Mouse (Mus musculus): ENCODE results near the gene Smco3. TPM values are rescaled to one million over a fixed set of nuclear protein-coding genes. Genes with fewer than 3 reads are reported as not detected.

Gene Smco3
- polyA plus RNA-seq, 1 experiment from 2014 or later: 1.1 TPM

DNA sequence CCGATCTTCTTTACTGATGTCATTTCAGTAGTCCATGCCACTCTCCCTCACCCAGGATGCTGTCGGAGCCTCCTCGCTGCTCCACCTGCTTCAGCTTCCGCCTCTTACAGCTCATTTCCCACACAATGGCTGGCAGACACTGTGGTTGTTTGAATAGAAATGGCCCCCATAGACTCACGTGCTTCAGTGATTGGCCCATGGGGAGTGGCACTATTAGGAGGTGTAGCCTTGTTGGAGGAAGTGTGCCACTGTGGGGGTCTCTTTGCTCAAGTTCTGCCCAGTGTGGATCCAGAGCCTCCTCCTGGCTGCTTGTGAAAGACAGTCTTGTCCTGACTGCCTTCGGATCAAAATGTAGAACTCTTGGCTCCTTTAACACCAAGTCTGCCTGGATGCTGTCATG lies 39.4 kb downstream of the Smco3 start:
- Histone ChIP-seq H3K27me3 (ENCODE audit: control insufficient read depth, insufficient read depth, low read length) (no peaks in the 10 kb centered on the region; the same call in 1 of the 2 replicates), H3K27ac (ENCODE audit: low read depth, low read length) (no peak overlapping the region), H3K9ac (ENCODE audit: low read depth, low read length) (no peak overlapping the region), H3K4me2 (replicated peaks; ENCODE audit: low read depth, low read length) (no peak overlapping the region), H3K4me3 (ENCODE audit: low read length) (no peak overlapping the region), H3K4me1 (ENCODE audit: control insufficient read depth, insufficient read depth, low read length) (peaks cover 6% of the 10 kb centered on the region; the same call in 1 of the 2 replicates), H3K36me3 (ENCODE audit: control insufficient read depth, insufficient read depth, low read length) (no peaks in the 10 kb centered on the region), H3K9me3 (ENCODE audit: control insufficient read depth, low read length) (no peaks in the 10 kb centered on the region)
- 45% methylated on average over 6 of the region's 6 CpGs for WGBS
- ATAC-seq (ENCODE audit: low FRiP score, low TSS enrichment): no peak; the same call in 1 of the 2 replicates

DNA sequence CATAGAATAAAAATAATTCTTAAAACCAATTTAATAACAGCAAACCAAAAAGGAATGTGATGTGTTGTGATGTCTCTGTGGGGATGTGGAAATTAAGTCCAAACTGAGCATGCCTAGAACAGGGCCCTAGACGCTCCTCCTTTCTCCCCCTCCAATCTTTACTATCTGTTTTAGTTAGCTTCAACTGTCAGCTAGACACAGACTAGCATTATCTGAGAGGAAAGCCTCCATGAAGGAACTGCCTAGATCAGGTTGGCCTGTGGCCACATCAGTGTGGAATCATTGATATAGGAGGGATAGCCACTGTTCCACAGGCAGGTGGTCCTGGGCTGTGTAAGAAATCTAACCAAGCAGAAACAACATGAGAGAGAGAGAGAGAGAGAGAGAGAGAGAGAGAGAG lies 40.1 kb downstream of the Smco3 start:
- H3K27ac ChIP-seq (ENCODE audit: low read depth, low read length): no peak overlapping the region
- no peak overlapping the region for H3K4me2 ChIP-seq (replicated peaks; ENCODE audit: low read depth, low read length)
- 44% methylated on average over 1 of the region's 1 CpGs for WGBS
- H3K36me3 ChIP-seq (ENCODE audit: control insufficient read depth, insufficient read depth, low read length): no peaks in the 10 kb centered on the region
- ATAC-seq (ENCODE audit: low FRiP score, low TSS enrichment): no peak
- H3K9ac ChIP-seq (ENCODE audit: low read depth, low read length): no peak overlapping the region
- no peak overlapping the region for H3K4me3 ChIP-seq (ENCODE audit: low read length)
- no peaks in the 10 kb centered on the region; the same call in 1 of the 2 replicates for H3K27me3 ChIP-seq (ENCODE audit: control insufficient read depth, insufficient read depth, low read length)
- peaks cover 6% of the 10 kb centered on the region; the same call in 1 of the 2 replicates for H3K4me1 ChIP-seq (ENCODE audit: control insufficient read depth, insufficient read depth, low read length)
- no peaks in the 10 kb centered on the region for H3K9me3 ChIP-seq (ENCODE audit: control insufficient read depth, low read length)

GRCm38 (mm10) chr6:136793831-136794525 lies 41.3 kb downstream of the Smco3 start:
- no peaks in the 10 kb centered on the region; the same call in 1 of the 2 replicates for H3K27me3 ChIP-seq (ENCODE audit: control insufficient read depth, insufficient read depth, low read length)
- no peak overlapping the region for H3K27ac ChIP-seq (ENCODE audit: low read depth, low read length)
- peak overlapping the region; percentile 40 for H3K4me3 ChIP-seq (ENCODE audit: low read length)
- H3K4me1 ChIP-seq (ENCODE audit: control insufficient read depth, insufficient read depth, low read length): peaks cover 6% of the 10 kb centered on the region; the same call in 1 of the 2 replicates
- H3K9me3 ChIP-seq (ENCODE audit: control insufficient read depth, low read length): no peaks in the 10 kb centered on the region
- peak overlapping the region; percentile 68 for H3K4me2 ChIP-seq (replicated peaks; ENCODE audit: low read depth, low read length)
- whole genome bisulfite sequencing: 1% methylated on average over 24 of the region's 24 CpGs
- no peaks in the 10 kb centered on the region for H3K36me3 ChIP-seq (ENCODE audit: control insufficient read depth, insufficient read depth, low read length)
- ATAC-seq (ENCODE audit: low FRiP score, low TSS enrichment): no peak; the same call in 1 of the 2 replicates
- peak overlapping the region; percentile 47; the same call in 1 of the 2 replicates for H3K9ac ChIP-seq (ENCODE audit: low read depth, low read length)

DNA sequence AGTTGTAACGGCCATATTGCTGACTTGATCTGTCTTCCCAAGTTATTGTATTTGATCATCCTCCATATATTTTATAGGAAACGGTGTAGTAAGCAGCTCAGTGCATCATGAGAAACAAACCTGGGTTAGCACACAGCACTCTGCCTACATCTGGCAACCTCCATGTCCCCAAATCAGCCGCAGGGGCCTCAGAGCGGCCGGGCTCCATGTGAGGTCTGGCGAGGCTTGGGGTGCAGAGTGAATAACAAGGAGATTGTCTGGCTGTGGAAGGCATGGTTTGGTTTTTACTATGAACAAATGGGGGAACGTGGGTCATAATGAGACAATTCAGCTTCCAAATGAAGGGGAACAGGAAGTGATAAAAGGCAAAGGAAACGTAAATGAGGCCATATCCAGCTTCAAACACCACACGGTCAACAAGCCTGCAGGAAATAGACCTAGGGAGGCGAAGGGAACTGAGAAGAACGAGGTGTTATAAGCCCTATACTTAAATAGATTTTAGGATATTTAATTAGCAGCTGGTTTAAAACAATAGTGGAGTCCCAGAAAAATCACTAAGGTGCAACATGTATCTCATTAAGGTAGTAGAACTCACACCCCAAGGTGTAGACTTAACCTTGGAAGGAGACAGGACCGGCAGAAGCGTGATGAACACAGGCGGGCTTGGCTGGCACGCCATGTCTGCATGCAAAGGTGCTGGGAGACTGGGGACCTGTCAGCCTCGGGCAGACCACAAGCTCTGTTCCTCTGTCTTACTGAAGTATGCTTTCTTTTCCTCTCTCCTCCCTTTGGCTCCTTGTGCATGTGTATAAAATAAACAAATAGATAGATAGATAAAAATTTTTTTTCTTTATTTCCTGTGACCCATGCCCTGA lies 42.1 kb downstream of the Smco3 start:
- Histone ChIP-seq H3K9me3 (ENCODE audit: control insufficient read depth, low read length) (no peaks in the 10 kb centered on the region), H3K27ac (ENCODE audit: low read depth, low read length) (no peak overlapping the region), H3K4me1 (ENCODE audit: control insufficient read depth, insufficient read depth, low read length) (peaks cover 6% of the 10 kb centered on the region; the same call in 1 of the 2 replicates), H3K9ac (ENCODE audit: low read depth, low read length) (0 out of 2 replicates have a peak overlapping the region, but pooled peaks have one; percentile 47), H3K27me3 (ENCODE audit: control insufficient read depth, insufficient read depth, low read length) (no peaks in the 10 kb centered on the region; the same call in 1 of the 2 replicates), H3K4me3 (ENCODE audit: low read length) (peak overlapping the region; percentile 40), H3K4me2 (replicated peaks; ENCODE audit: low read depth, low read length) (peak overlapping the region; percentile 68), H3K36me3 (ENCODE audit: control insufficient read depth, insufficient read depth, low read length) (no peaks in the 10 kb centered on the region)
- ATAC-seq (ENCODE audit: low FRiP score, low TSS enrichment): no peak
- WGBS: 18% methylated on average over 16 of the region's 16 CpGs

GRCm38 (mm10) chr6:136789391-136789971 lies 45.8 kb downstream of the Smco3 start:
- ATAC-seq (ENCODE audit: low FRiP score, low TSS enrichment): peak; percentile 69; the same call in 1 of the 2 replicates
- Histone ChIP-seq H3K36me3 (ENCODE audit: control insufficient read depth, insufficient read depth, low read length) (no peaks in the 10 kb centered on the region), H3K27me3 (ENCODE audit: control insufficient read depth, insufficient read depth, low read length) (no peaks in the 10 kb centered on the region; the same call in 1 of the 2 replicates), H3K9ac (ENCODE audit: low read depth, low read length) (no peak overlapping the region), H3K27ac (ENCODE audit: low read depth, low read length) (peak overlapping the region; percentile 24; the same call in 1 of the 2 replicates), H3K4me3 (ENCODE audit: low read length) (no peak overlapping the region), H3K4me1 (ENCODE audit: control insufficient read depth, insufficient read depth, low read length) (peaks cover 6% of the 10 kb centered on the region; the same call in 1 of the 2 replicates), H3K9me3 (ENCODE audit: control insufficient read depth, low read length) (no peaks in the 10 kb centered on the region), H3K4me2 (replicated peaks; ENCODE audit: low read depth, low read length) (no peak overlapping the region)
- 57% methylated on average over 5 of the region's 5 CpGs for WGBS

- H3K4me2 ChIP-seq (replicated peaks; ENCODE audit: low read depth, low read length): no peak overlapping the region
- H3K36me3 ChIP-seq (ENCODE audit: control insufficient read depth, insufficient read depth, low read length): no peaks in the 10 kb centered on the region
- no peak for ATAC-seq (ENCODE audit: low FRiP score, low TSS enrichment)
- no peak overlapping the region for H3K27ac ChIP-seq (ENCODE audit: low read depth, low read length)
- H3K4me1 ChIP-seq (ENCODE audit: control insufficient read depth, insufficient read depth, low read length): no peaks in the 10 kb centered on the region
- no peaks in the 10 kb centered on the region for H3K27me3 ChIP-seq (ENCODE audit: control insufficient read depth, insufficient read depth, low read length)
- 87% methylated on average over 9 of the region's 9 CpGs for WGBS
- no peak overlapping the region for H3K9ac ChIP-seq (ENCODE audit: low read depth, low read length)
- no peaks in the 10 kb centered on the region for H3K9me3 ChIP-seq (ENCODE audit: control insufficient read depth, low read length)
- H3K4me3 ChIP-seq (ENCODE audit: low read length): no peak overlapping the region
Measured at GRCm38 (mm10) chr6:136782761-136783160, 52.5 kb downstream of the Smco3 start.

- no peaks in the 10 kb centered on the region for H3K4me1 ChIP-seq (ENCODE audit: control insufficient read depth, insufficient read depth, low read length)
- WGBS: 92% methylated on average over 12 of the region's 12 CpGs
- no peak overlapping the region for H3K4me2 ChIP-seq (replicated peaks; ENCODE audit: low read depth, low read length)
- H3K9ac ChIP-seq (ENCODE audit: low read depth, low read length): no peak overlapping the region
- H3K27me3 ChIP-seq (ENCODE audit: control insufficient read depth, insufficient read depth, low read length): no peaks in the 10 kb centered on the region
- no peak for ATAC-seq (ENCODE audit: low FRiP score, low TSS enrichment)
- no peaks in the 10 kb centered on the region for H3K36me3 ChIP-seq (ENCODE audit: control insufficient read depth, insufficient read depth, low read length)
- H3K4me3 ChIP-seq (ENCODE audit: low read length): no peak overlapping the region
- H3K27ac ChIP-seq (ENCODE audit: low read depth, low read length): no peak overlapping the region
- H3K9me3 ChIP-seq (ENCODE audit: control insufficient read depth, low read length): no peaks in the 10 kb centered on the region
Measured at GRCm38 (mm10) chr6:136782146-136782545, 53.1 kb downstream of the Smco3 start.

GRCm38 (mm10) chr6:136781377-136781986 lies 53.8 kb downstream of the Smco3 start, which contains the start of gene Gucy2c:
Gucy2c (minus strand) TSS chr6:136781765.
- H3K9ac ChIP-seq (ENCODE audit: low read depth, low read length): no peak within 1 kb of the TSS
- no peak within 1 kb of the TSS for H3K4me3 ChIP-seq (ENCODE audit: low read length)
- no peaks in the 10 kb centered on the region for H3K4me1 ChIP-seq (ENCODE audit: control insufficient read depth, insufficient read depth, low read length)
- H3K4me2 ChIP-seq (replicated peaks; ENCODE audit: low read depth, low read length): no peak within 1 kb of the TSS
- H3K27me3 ChIP-seq (ENCODE audit: control insufficient read depth, insufficient read depth, low read length): no peaks in the 10 kb centered on the region
- no peak for ATAC-seq (ENCODE audit: low FRiP score, low TSS enrichment)
- WGBS: 73% methylated on average over 20 of the region's 20 CpGs
- H3K36me3 ChIP-seq (ENCODE audit: control insufficient read depth, insufficient read depth, low read length): no peaks in the 10 kb centered on the region
- no peak within 1 kb of the TSS for H3K27ac ChIP-seq (ENCODE audit: low read depth, low read length)
- no peaks in the 10 kb centered on the region for H3K9me3 ChIP-seq (ENCODE audit: control insufficient read depth, low read length)
